Mouse (Mus musculus): ENCODE measurements around the gene Cep135. TPM values are rescaled to one million over a fixed set of nuclear protein-coding genes. Genes with fewer than 3 reads are reported as not detected.
A peak's percentile ranks its signal among the peaks of the same experiment; 100 is the strongest.

Cep135 gene
- polyA plus RNA-seq, 1 experiment from 2014 or later: 4.6 TPM

DNA sequence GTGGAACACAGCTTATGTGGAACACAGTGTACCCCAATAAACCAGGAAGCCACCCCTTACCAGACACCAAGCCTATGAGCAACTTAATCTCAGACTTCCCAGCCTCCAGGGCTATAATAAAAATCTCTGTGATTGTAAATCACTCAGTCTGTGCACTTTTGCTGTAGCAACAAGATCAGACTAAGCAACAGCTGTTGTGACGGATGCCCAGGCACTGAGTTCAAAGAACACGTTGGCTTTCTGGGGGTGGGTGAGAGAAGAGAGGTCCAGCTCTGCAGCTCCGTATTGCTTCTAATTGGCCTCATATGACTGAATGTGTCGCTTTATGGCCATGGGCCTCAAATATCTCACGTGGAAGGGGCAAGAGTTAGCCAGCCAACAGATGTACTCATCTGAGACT lies 80.0 kb downstream of the Cep135 start:
- WGBS: 87% methylated on average over 5 of the region's 5 CpGs

GRCm38 (mm10) chr5:76670183-76670582 lies 81.7 kb downstream of the Cep135 start:
- no peaks in the 10 kb centered on the region for H3K9me3 ChIP-seq (replicated peaks; ENCODE audit: control insufficient read depth, low read length)
- no peak overlapping the region for H3K9ac ChIP-seq (ENCODE audit: low read length)
- H3K36me3 ChIP-seq (ENCODE audit: control insufficient read depth, insufficient read depth, low read length): 0 out of 2 replicates have a peak, but pooled peaks cover 2% of the 10 kb centered on the region
- no peak overlapping the region for H3K27ac ChIP-seq (ENCODE audit: low read depth, low read length)
- no peak for ATAC-seq
- H3K27me3 ChIP-seq (replicated peaks; ENCODE audit: control insufficient read depth, insufficient read depth, low read length): no peaks in the 10 kb centered on the region
- no peak overlapping the region for H3K4me3 ChIP-seq (ENCODE audit: low read depth, low read length)
- 90% methylated on average over 10 of the region's 10 CpGs for WGBS
- H3K4me1 ChIP-seq (ENCODE audit: control insufficient read depth, insufficient read depth, low read length): peaks cover 14% of the 10 kb centered on the region
- no peak for DNase-seq (ENCODE audit: low spot score)
- H3K4me2 ChIP-seq (ENCODE audit: low read length): no peak overlapping the region

More for the DNA sequence above, 80.0 kb downstream of the Cep135 start:
- no peaks in the 10 kb centered on the region for H3K36me3 ChIP-seq (ENCODE audit: control insufficient read depth, insufficient read depth, low read length)
- H3K9me3 ChIP-seq (replicated peaks; ENCODE audit: control insufficient read depth, low read length): no peaks in the 10 kb centered on the region
- DNase-seq (ENCODE audit: low spot score) (no peak), ATAC-seq (no peak)
- H3K4me1 ChIP-seq (ENCODE audit: control insufficient read depth, insufficient read depth, low read length): peaks cover 19% of the 10 kb centered on the region
- no peak overlapping the region for H3K4me2 ChIP-seq (ENCODE audit: low read length)
- no peak overlapping the region for H3K9ac ChIP-seq (ENCODE audit: low read length)
- no peak overlapping the region for H3K4me3 ChIP-seq (ENCODE audit: low read depth, low read length)
- H3K27ac ChIP-seq (ENCODE audit: low read depth, low read length): no peak overlapping the region
- H3K27me3 ChIP-seq (replicated peaks; ENCODE audit: control insufficient read depth, insufficient read depth, low read length): no peaks in the 10 kb centered on the region

DNA sequence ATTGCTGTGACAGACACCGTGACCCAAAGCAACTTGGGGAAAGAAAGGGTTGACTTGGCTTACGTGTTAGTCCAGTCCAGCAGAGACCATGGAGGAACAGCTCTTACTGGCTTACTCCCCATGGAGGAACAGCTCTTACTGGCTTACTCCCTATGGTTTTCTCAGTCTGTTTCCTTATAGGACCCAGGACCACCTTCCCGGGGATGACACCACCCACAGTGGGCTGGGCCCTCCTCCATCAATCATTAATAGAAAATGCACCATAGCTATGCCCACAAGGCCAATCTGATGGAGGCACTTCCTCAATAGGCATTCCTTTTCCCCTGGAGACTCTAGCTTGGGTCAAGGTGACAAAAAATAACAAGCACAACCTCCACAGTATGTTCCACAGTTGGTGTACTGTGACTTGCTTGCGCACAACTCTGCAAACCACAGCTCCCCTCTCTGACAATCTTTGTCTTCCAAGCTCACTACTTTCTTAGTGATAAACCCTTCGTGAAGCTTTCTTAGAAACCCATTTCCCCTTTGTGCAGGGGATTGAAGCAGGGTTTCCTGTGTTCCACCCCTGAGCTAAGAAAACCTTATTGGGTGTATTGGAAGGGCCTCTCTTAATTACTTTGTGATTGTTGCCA lies 85.6 kb downstream of the Cep135 start:
- Histone ChIP-seq H3K9ac (ENCODE audit: low read length) (no peak overlapping the region), H3K27me3 (replicated peaks; ENCODE audit: control insufficient read depth, insufficient read depth, low read length) (no peaks in the 10 kb centered on the region), H3K4me1 (ENCODE audit: control insufficient read depth, insufficient read depth, low read length) (no peaks in the 10 kb centered on the region), H3K9me3 (replicated peaks; ENCODE audit: control insufficient read depth, low read length) (no peaks in the 10 kb centered on the region), H3K27ac (ENCODE audit: low read depth, low read length) (no peak overlapping the region), H3K4me2 (ENCODE audit: low read length) (no peak overlapping the region), H3K4me3 (ENCODE audit: low read depth, low read length) (no peak overlapping the region), H3K36me3 (ENCODE audit: control insufficient read depth, insufficient read depth, low read length) (0 out of 2 replicates have a peak, but pooled peaks cover 6% of the 10 kb centered on the region)
- no peak for ATAC-seq
- WGBS: 96% methylated on average over 5 of the region's 5 CpGs
- no peak for DNase-seq (ENCODE audit: low spot score)

GRCm38 (mm10) chr5:76675369-76675768 lies 86.9 kb downstream of the Cep135 start:
- Histone ChIP-seq H3K27me3 (replicated peaks; ENCODE audit: control insufficient read depth, insufficient read depth, low read length) (no peaks in the 10 kb centered on the region), H3K4me3 (ENCODE audit: low read depth, low read length) (no peak overlapping the region), H3K27ac (ENCODE audit: low read depth, low read length) (no peak overlapping the region), H3K36me3 (ENCODE audit: control insufficient read depth, insufficient read depth, low read length) (peaks cover 6% of the 10 kb centered on the region; the same call in 1 of the 2 replicates), H3K9me3 (replicated peaks; ENCODE audit: control insufficient read depth, low read length) (peaks cover 4% of the 10 kb centered on the region; the same call in 1 of the 2 replicates), H3K9ac (ENCODE audit: low read length) (no peak overlapping the region), H3K4me1 (ENCODE audit: control insufficient read depth, insufficient read depth, low read length) (no peaks in the 10 kb centered on the region), H3K4me2 (ENCODE audit: low read length) (no peak overlapping the region)
- WGBS: 83% methylated on average over 4 of the region's 4 CpGs
- DNase-seq (ENCODE audit: low spot score): no peak
- no peak for ATAC-seq

DNA sequence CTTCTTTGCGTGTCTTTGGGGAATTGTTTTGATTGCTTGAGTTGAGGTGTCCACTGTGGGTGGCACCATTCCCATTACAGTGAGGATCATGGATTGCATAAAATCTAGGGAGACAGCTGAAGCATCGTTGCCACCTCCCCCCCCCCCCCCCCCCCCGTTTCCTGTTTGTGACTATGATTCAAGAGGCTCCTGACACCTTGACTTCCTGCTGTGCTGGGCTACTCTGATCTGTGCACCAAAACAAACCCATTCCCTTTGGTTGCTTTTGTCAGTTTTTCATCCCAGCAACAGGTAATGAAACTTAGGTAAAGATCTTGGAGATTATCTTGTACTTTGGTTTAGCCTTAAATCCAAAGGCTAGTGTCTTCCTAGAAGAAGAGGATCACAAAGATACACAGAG lies 92.5 kb downstream of the Cep135 start:
- Histone ChIP-seq H3K4me3 (ENCODE audit: low read depth, low read length) (no peak overlapping the region), H3K27ac (ENCODE audit: low read depth, low read length) (no peak overlapping the region), H3K9ac (ENCODE audit: low read length) (no peak overlapping the region), H3K4me2 (ENCODE audit: low read length) (no peak overlapping the region), H3K4me1 (ENCODE audit: control insufficient read depth, insufficient read depth, low read length) (peaks cover 10% of the 10 kb centered on the region), H3K9me3 (replicated peaks; ENCODE audit: control insufficient read depth, low read length) (peaks cover 4% of the 10 kb centered on the region; the same call in 1 of the 2 replicates), H3K27me3 (replicated peaks; ENCODE audit: control insufficient read depth, insufficient read depth, low read length) (no peaks in the 10 kb centered on the region), H3K36me3 (ENCODE audit: control insufficient read depth, insufficient read depth, low read length) (peaks cover 4% of the 10 kb centered on the region; the same call in 1 of the 2 replicates)
- WGBS: 91% methylated on average over 3 of the region's 3 CpGs
- ATAC-seq: no peak
- DNase-seq (ENCODE audit: low spot score): no peak

GRCm38 (mm10) chr5:76681895-76682656 lies 93.6 kb downstream of the Cep135 start:
- Histone ChIP-seq H3K9me3 (replicated peaks; ENCODE audit: control insufficient read depth, low read length) (peaks cover 4% of the 10 kb centered on the region; the same call in 1 of the 2 replicates), H3K4me1 (ENCODE audit: control insufficient read depth, insufficient read depth, low read length) (peaks cover 10% of the 10 kb centered on the region), H3K4me3 (ENCODE audit: low read depth, low read length) (no peak overlapping the region), H3K36me3 (ENCODE audit: control insufficient read depth, insufficient read depth, low read length) (peaks cover 3% of the 10 kb centered on the region; the same call in 1 of the 2 replicates), H3K27ac (ENCODE audit: low read depth, low read length) (no peak overlapping the region), H3K27me3 (replicated peaks; ENCODE audit: control insufficient read depth, insufficient read depth, low read length) (no peaks in the 10 kb centered on the region), H3K4me2 (ENCODE audit: low read length) (no peak overlapping the region), H3K9ac (ENCODE audit: low read length) (no peak overlapping the region)
- 82% methylated on average over 4 of the region's 4 CpGs for WGBS
- ATAC-seq: no peak
- DNase-seq (ENCODE audit: low spot score): no peak

- peak; percentile 56 for DNase-seq (ENCODE audit: low spot score)
- Histone ChIP-seq H3K4me2 (ENCODE audit: low read length) (no peak overlapping the region), H3K9ac (ENCODE audit: low read length) (no peak overlapping the region), H3K4me3 (ENCODE audit: low read depth, low read length) (no peak overlapping the region), H3K4me1 (ENCODE audit: control insufficient read depth, insufficient read depth, low read length) (peaks cover 10% of the 10 kb centered on the region), H3K27ac (ENCODE audit: low read depth, low read length) (no peak overlapping the region; the same call in 1 of the 2 replicates), H3K36me3 (ENCODE audit: control insufficient read depth, insufficient read depth, low read length) (no peaks in the 10 kb centered on the region; the same call in 1 of the 2 replicates), H3K9me3 (replicated peaks; ENCODE audit: control insufficient read depth, low read length) (peaks cover 4% of the 10 kb centered on the region; the same call in 1 of the 2 replicates), H3K27me3 (replicated peaks; ENCODE audit: control insufficient read depth, insufficient read depth, low read length) (no peaks in the 10 kb centered on the region)
- WGBS: 61% methylated on average over 5 of the region's 5 CpGs
- ATAC-seq: peak; percentile 18; the same call in 1 of the 2 replicates
Observed at GRCm38 (mm10) chr5:76683455-76683854, 95.0 kb downstream of the Cep135 start.

- Histone ChIP-seq H3K27ac (ENCODE audit: low read depth, low read length) (no peak overlapping the region), H3K9ac (ENCODE audit: low read length) (no peak overlapping the region), H3K4me3 (ENCODE audit: low read depth, low read length) (no peak overlapping the region), H3K4me1 (ENCODE audit: control insufficient read depth, insufficient read depth, low read length) (peaks cover 10% of the 10 kb centered on the region), H3K27me3 (replicated peaks; ENCODE audit: control insufficient read depth, insufficient read depth, low read length) (no peaks in the 10 kb centered on the region), H3K36me3 (ENCODE audit: control insufficient read depth, insufficient read depth, low read length) (no peaks in the 10 kb centered on the region; the same call in 1 of the 2 replicates), H3K9me3 (replicated peaks; ENCODE audit: control insufficient read depth, low read length) (peaks cover 4% of the 10 kb centered on the region; the same call in 1 of the 2 replicates), H3K4me2 (ENCODE audit: low read length) (no peak overlapping the region)
- ATAC-seq (no peak), DNase-seq (ENCODE audit: low spot score) (no peak)
- WGBS: 93% methylated on average over 15 of the region's 15 CpGs
Observed at GRCm38 (mm10) chr5:76684658-76685605, 96.4 kb downstream of the Cep135 start.
